Mouse (Mus musculus) neural tube, embryonic 12.5 days (tissue): Measurements from ENCODE around the gene Nup107. TPM values are rescaled to one million over a fixed set of nuclear protein-coding genes. Genes with fewer than 3 reads are reported as not detected.
"Not testable (repeated sequence)": the region's sequence is repeated elsewhere in the genome, so short reads cannot be mapped to it uniquely, and the experiment has no call there.

ENCODE experiments used
- ATAC-seq: fragments of 200-750 bp; cut with Nextera tagmentation; 2 replicates; pipeline ENCODE4 v1.8.0; 2017; ENCODE audit warnings: low read depth, mild to moderate bottlenecking, moderate TSS enrichment, moderate library complexity; ENCODE audit not compliant: low FRiP score
- H3K27ac ChIP-seq: fragments of 300-500 bp; sonication (generic); 2 replicates; pipeline ENCODE4 v1.5.1; 2016
- H3K27me3 ChIP-seq: fragments of 300-500 bp; sonication (generic); replicated peaks from 2 replicates; pipeline ENCODE4 v1.6.1; 2016; ENCODE audit warnings: mild to moderate bottlenecking
- H3K36me3 ChIP-seq: fragments of 300-500 bp; sonication (generic); 2 replicates; pipeline ENCODE4 v1.6.1; 2016; ENCODE audit warnings: mild to moderate bottlenecking
- H3K4me1 ChIP-seq: fragments of 300-500 bp; sonication (generic); 2 replicates; pipeline ENCODE4 v1.6.1; 2016
- H3K4me2 ChIP-seq: fragments of 300-500 bp; sonication (generic); replicated peaks from 2 replicates; pipeline ENCODE4 v1.6.1; 2016; ENCODE audit warnings: mild to moderate bottlenecking
- H3K4me3 ChIP-seq: fragments of 300-500 bp; sonication (generic); 2 replicates; pipeline ENCODE4 v1.5.1; 2016
- H3K9ac ChIP-seq: fragments of 300-500 bp; sonication (generic); 2 replicates; pipeline ENCODE4 v1.6.1; 2016; ENCODE audit warnings: mild to moderate bottlenecking
- H3K9me3 ChIP-seq: fragments of 300-500 bp; sonication (generic); 2 replicates; pipeline ENCODE4 v1.6.1; 2016; ENCODE audit warnings: mild to moderate bottlenecking
- WGBS: fragments of 180-500 bp; shearing (Covaris S2); methylation state at CpG from one replicate; pipeline ENCODE4 v1.1.7; 2016; 5-methylcytosine and 5-hydroxymethylcytosine counted together
- polyA plus RNA-seq: library from polyadenylated mRNA; unstranded; fragments of >200 nt; fragmentation: Nextera tagmentation; extraction: Ambion mirVana; gene quantifications from 2 replicates; pipeline ENCODE4 v1.2.1, GENCODE M21; 2016

Nup107 gene
- polyA plus RNA-seq, 1 experiment from 2014 or later = 67.1 TPM

- Histone ChIP-seq H3K36me3 (no peaks in the 10 kb centered on the region), H3K4me2 (no peak overlapping the region), H3K9me3 (no peaks in the 10 kb centered on the region), H3K9ac (no peak overlapping the region), H3K27ac (no peak overlapping the region), H3K27me3 (no peaks in the 10 kb centered on the region), H3K4me1 (no peaks in the 10 kb centered on the region), H3K4me3 (no peak overlapping the region)
- ATAC-seq = no peak
- 70% methylated on average over 19 of the region's 19 CpGs for WGBS
Measured at GRCm38 (mm10) chr10:117718161-117719119, 74.1 kb downstream of the Nup107 start.

- ATAC-seq = no peak
- 6% methylated on average over 4 of the region's 4 CpGs for WGBS
- no peaks in the 10 kb centered on the region for H3K27me3 ChIP-seq
- H3K9ac ChIP-seq = no peak overlapping the region
- no peak overlapping the region for H3K4me2 ChIP-seq
- H3K27ac ChIP-seq = no peak overlapping the region
- H3K36me3 ChIP-seq = no peaks in the 10 kb centered on the region
- no peaks in the 10 kb centered on the region for H3K9me3 ChIP-seq
- no peak overlapping the region for H3K4me3 ChIP-seq
- no peaks in the 10 kb centered on the region for H3K4me1 ChIP-seq
Measured at GRCm38 (mm10) chr10:117717583-117717982, 74.9 kb downstream of the Nup107 start.

DNA sequence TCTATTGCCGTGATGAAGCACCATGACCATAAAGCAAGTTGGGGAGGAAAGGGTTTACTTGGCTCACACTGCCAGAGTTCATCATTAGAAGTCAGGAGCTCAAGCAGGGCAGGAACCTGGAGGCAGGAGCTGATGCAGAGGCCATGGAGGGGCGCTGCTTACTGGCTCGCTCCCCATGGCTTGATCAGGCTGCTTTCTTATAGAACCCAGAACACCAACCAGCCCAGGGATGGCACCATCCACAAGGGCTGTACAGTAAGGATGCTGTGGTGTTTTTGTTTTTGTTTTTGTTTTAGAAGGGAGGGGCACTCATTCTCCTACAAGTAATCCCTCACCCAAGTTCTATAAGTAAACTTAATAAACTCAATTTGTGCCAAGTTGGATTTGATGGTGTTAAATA lies 75.8 kb downstream of the Nup107 start:
- Histone ChIP-seq H3K27ac (no peak overlapping the region), H3K27me3 (no peaks in the 10 kb centered on the region), H3K9ac (no peak overlapping the region), H3K4me3 (no peak overlapping the region), H3K4me2 (no peak overlapping the region), H3K36me3 (no peaks in the 10 kb centered on the region), H3K9me3 (no peaks in the 10 kb centered on the region), H3K4me1 (no peaks in the 10 kb centered on the region)
- WGBS = 82% methylated on average over 3 of the region's 3 CpGs
- no peak for ATAC-seq

GRCm38 (mm10) chr10:117715654-117716053 lies 76.9 kb downstream of the Nup107 start:
- H3K9ac ChIP-seq, H3K4me2 ChIP-seq, H3K27me3 ChIP-seq, H3K36me3 ChIP-seq, H3K4me3 ChIP-seq, ATAC-seq, H3K27ac ChIP-seq, H3K9me3 ChIP-seq, H3K4me1 ChIP-seq: not testable (repeated sequence)
- WGBS = 94% methylated on average over 1 of the region's 1 CpGs

DNA sequence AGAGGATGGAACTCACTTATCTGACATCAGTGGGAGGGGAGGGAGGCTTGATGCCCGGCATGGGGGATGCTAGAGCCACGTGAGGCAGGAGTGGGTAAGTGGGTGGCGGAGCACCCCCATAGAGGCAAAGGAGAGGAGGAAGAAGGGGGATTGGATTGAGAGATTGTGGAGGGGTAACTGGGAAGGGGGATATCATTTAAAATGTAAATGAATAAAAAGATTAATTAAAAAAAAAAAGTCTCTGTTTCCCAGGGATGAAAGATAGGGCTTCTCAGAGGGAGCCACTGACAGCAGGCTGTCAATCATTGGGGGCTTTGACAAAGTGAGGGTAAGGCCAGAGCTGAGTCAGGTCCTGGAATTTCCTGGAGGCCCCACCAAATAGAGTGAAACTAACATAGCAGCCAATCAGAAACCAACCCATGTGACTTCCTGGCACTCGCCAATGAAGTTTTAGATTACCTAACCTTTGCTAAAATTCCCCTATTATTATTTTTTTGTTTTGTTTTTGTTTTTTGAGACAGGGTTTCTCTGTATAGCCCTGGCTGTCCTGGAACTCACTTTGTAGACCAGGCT lies 77.5 kb downstream of the Nup107 start:
- Histone ChIP-seq H3K27ac (no peak overlapping the region), H3K4me2 (no peak overlapping the region)

GRCm38 (mm10) chr10:117714048-117714545 lies 78.4 kb downstream of the Nup107 start:
- no peaks in the 10 kb centered on the region for H3K27me3 ChIP-seq
- no peaks in the 10 kb centered on the region for H3K36me3 ChIP-seq
- H3K9me3 ChIP-seq = no peaks in the 10 kb centered on the region
- H3K27ac ChIP-seq = no peak overlapping the region
- peaks cover 10% of the 10 kb centered on the region for H3K4me1 ChIP-seq
- no peak overlapping the region for H3K4me3 ChIP-seq
- no peak overlapping the region for H3K9ac ChIP-seq
- ATAC-seq = no peak
- no peak overlapping the region for H3K4me2 ChIP-seq
- WGBS = 86% methylated on average over 3 of the region's 3 CpGs

More for the DNA sequence above, 77.5 kb downstream of the Nup107 start:
- no peak for ATAC-seq
- Histone ChIP-seq H3K27me3 (no peaks in the 10 kb centered on the region), H3K4me3 (no peak overlapping the region), H3K9ac (no peak overlapping the region), H3K36me3 (no peaks in the 10 kb centered on the region), H3K4me1 (peaks cover 5% of the 10 kb centered on the region; the same call in 1 of the 2 replicates), H3K9me3 (no peaks in the 10 kb centered on the region)
- 88% methylated on average over 4 of the region's 4 CpGs for WGBS

DNA sequence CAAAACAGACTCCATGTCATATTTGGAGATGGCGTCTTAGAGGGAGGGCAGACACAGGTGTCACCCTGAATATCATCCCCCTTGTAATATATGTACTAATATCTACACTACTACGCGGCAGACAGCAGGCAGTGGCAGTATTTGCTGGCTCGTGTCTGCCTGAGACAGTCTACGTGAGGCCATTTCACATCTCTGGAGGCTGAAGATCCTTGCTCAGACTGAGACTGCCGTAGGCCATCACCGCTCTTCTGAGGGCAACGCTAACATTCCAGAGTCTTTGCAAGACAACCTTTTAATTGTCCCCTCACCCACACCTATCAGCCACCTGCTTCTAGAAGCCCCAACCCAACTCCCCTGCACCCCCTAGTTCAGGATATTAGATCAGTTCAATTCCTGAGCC lies 79.0 kb downstream of the Nup107 start:
- H3K27ac ChIP-seq = no peak overlapping the region
- H3K9me3 ChIP-seq = no peaks in the 10 kb centered on the region
- H3K4me1 ChIP-seq = peaks cover 15% of the 10 kb centered on the region
- no peak overlapping the region for H3K4me2 ChIP-seq
- no peak for ATAC-seq
- no peak overlapping the region for H3K9ac ChIP-seq
- H3K27me3 ChIP-seq = no peaks in the 10 kb centered on the region
- 93% methylated on average over 8 of the region's 8 CpGs for WGBS
- H3K4me3 ChIP-seq = no peak overlapping the region
- 0 out of 2 replicates have a peak, but pooled peaks cover 4% of the 10 kb centered on the region for H3K36me3 ChIP-seq

DNA sequence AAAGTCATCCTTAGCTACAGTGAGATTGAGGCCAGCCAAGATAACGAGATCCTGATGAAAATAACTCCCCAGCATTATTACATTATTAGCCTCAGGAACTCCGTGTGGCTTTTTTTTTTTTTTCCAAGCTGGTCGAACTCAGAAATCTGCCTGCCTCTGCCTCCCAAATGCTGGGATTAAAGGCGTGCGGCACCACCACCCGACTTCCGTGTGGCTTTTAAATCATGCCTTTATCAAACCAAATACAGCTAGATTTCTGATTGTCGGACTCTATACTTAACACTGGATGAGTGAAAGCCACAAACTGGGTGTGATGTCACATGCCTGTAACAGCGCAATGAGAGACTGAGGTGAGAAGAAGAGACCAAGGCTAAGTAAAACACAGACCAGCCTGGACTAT lies 79.6 kb downstream of the Nup107 start:
- Histone ChIP-seq H3K4me1 (peaks cover 15% of the 10 kb centered on the region), H3K9ac (no peak overlapping the region), H3K4me2 (no peak overlapping the region), H3K9me3 (no peaks in the 10 kb centered on the region), H3K27me3 (no peaks in the 10 kb centered on the region), H3K36me3 (peaks cover 4% of the 10 kb centered on the region; the same call in 1 of the 2 replicates), H3K4me3 (no peak overlapping the region), H3K27ac (no peak overlapping the region)
- 94% methylated on average over 9 of the region's 9 CpGs for WGBS
- ATAC-seq = no peak

DNA sequence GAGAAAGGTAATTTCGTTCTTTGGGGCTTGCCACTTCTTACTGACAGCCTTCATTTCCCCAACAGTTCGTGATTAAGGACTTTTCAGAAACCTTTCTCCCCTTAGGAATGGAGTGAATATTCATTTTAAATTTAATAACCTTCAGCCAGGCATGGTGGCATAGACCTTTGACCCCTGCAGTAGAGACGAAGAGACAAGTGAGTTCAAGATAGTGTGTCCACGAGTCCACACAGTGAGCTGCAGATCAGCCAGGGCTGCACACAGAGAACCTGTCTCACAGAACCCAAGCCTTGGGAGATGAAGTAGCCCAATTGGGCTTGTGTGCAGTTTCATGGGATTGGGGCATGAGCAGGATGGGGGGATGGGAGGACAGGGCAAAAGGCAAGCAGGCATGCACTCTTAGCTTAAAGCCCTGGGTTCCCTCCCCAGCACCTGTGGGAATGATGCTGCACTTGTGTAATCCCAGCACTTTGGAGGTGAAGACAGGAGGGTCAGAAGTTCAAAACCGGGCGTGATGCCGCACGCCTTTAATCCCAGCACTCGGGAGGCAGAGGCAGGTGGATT lies 80.2 kb downstream of the Nup107 start:
- H3K27me3 ChIP-seq = no peaks in the 10 kb centered on the region
- H3K27ac ChIP-seq = no peak overlapping the region
- no peak for ATAC-seq
- peaks cover 15% of the 10 kb centered on the region for H3K4me1 ChIP-seq
- no peak overlapping the region for H3K9ac ChIP-seq
- H3K36me3 ChIP-seq = peaks cover 10% of the 10 kb centered on the region; the same call in 1 of the 2 replicates
- H3K4me2 ChIP-seq = no peak overlapping the region
- H3K9me3 ChIP-seq = no peaks in the 10 kb centered on the region
- WGBS = 90% methylated on average over 9 of the region's 9 CpGs
- H3K4me3 ChIP-seq = no peak overlapping the region

DNA sequence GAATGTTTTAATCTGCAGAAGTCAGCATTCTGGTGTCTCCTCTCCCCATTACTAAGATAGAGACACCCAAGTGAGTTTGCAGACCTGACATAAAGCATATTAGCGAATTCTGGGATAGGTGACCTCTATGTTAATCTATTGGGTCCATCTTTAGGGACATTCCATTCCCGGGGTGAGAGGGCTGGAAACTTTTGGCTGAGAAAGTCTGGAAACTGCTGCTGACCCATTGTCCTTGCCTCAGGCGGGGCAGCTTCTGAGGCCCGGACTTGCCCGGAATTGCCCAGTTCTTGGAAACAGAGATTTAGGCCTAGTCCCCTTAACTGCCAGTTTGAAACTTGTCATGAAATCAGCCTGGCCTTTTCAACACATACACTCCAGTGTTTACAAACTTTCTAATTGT lies 81.1 kb downstream of the Nup107 start:
- no peak overlapping the region for H3K27ac ChIP-seq
- no peaks in the 10 kb centered on the region for H3K27me3 ChIP-seq
- ATAC-seq = no peak
- peak overlapping the region; percentile 69 for H3K4me2 ChIP-seq
- H3K9me3 ChIP-seq = no peaks in the 10 kb centered on the region
- no peak overlapping the region for H3K4me3 ChIP-seq
- H3K9ac ChIP-seq = peak overlapping the region; percentile 60
- WGBS = 76% methylated on average over 5 of the region's 5 CpGs
- H3K4me1 ChIP-seq = peaks cover 18% of the 10 kb centered on the region
- H3K36me3 ChIP-seq = peaks cover 19% of the 10 kb centered on the region

GRCm38 (mm10) chr10:117710604-117711141 lies 81.8 kb downstream of the Nup107 start, which contains the start of gene Mdm2:
TSS of gene Mdm2 (minus strand) at chr10:117710758.
- peak within 1 kb of the TSS; percentile 93 for H3K27ac ChIP-seq
- under 1% methylated on average over 52 of the region's 52 CpGs for WGBS
- peak within 1 kb of the TSS; percentile 75 for H3K4me3 ChIP-seq
- peak; percentile 93 for ATAC-seq
- peaks cover 18% of the 10 kb centered on the region for H3K4me1 ChIP-seq
- H3K4me2 ChIP-seq = peak within 1 kb of the TSS; percentile 69
- H3K9ac ChIP-seq = peak within 1 kb of the TSS; percentile 99
- peaks cover 22% of the 10 kb centered on the region for H3K36me3 ChIP-seq
- no peaks in the 10 kb centered on the region for H3K27me3 ChIP-seq
- H3K9me3 ChIP-seq = no peaks in the 10 kb centered on the region
